Mouse (Mus musculus): ENCODE measurements at regions not wholly inside any gene's neighbourhood (a gene's known extent, or its start where the extent isn't known, plus 50 kb on each side); places are given as distances from the start of the nearest gene placed in this dataset.

- TF ChIP-seq POLR2A (IDR thresholded peaks at IDR 0.05; ENCODE audit: control insufficient read depth in 1 of 2, insufficient read depth in 1 of 2, low read depth in 1 of 2, low read length in 2 of 2, poor library complexity in 1 of 2) = no peak
- no peak for TF ChIP-seq CTCF (IDR thresholded peaks at IDR 0.05 in 2 of 3, conservative IDR thresholded peaks at IDR 0.05 in 1 of 3; ENCODE audit: control insufficient read depth in 1 of 3, insufficient read depth in 1 of 3, low read depth in 2 of 3, low read length in 3 of 3, poor library complexity in 1 of 3, severe bottlenecking in 1 of 3)
- no peak for TF ChIP-seq ETS1 (IDR thresholded peaks at IDR 0.05; ENCODE audit: low read depth, low read length)
Observed at GRCm38 (mm10) chr14:94427611-94428186, 537.2 kb upstream of the Pcdh9 start.
